Mouse (Mus musculus) limb, embryonic 14.5 days (tissue): Measurements from ENCODE around the gene Pip4k2a. TPM values are rescaled to one million over a fixed set of nuclear protein-coding genes. Genes with fewer than 3 reads are reported as not detected.

Experiments
- ATAC-seq: fragments of 200-750 bp; cut with Nextera tagmentation; 2 replicates; pipeline ENCODE4 v1.8.0; 2017; ENCODE audit warnings: low read depth, moderate number of reproducible peaks, moderate TSS enrichment; ENCODE audit not compliant: low FRiP score
- DNase-seq: peaks from one replicate; pipeline ENCODE4 v3.0.0-alpha.2; 2015; ENCODE audit warnings: low spot score
- H3K27ac ChIP-seq: fragments of 300-500 bp; sonication (generic); replicated peaks from 2 replicates; pipeline ENCODE4 v1.5.1; 2014; ENCODE audit warnings: low read depth, mild to moderate bottlenecking, low read length, moderate library complexity, mixed read lengths
- H3K27me3 ChIP-seq: fragments of 300-500 bp; sonication (generic); 2 replicates; pipeline ENCODE4 v1.6.1; 2014; ENCODE audit warnings: low read length, mixed read lengths; ENCODE audit not compliant: control insufficient read depth, insufficient read depth
- H3K36me3 ChIP-seq: fragments of 300-500 bp; sonication (generic); 2 replicates; pipeline ENCODE4 v1.6.1; 2014; ENCODE audit warnings: mild to moderate bottlenecking, low read length, moderate library complexity, mixed read lengths; ENCODE audit not compliant: control insufficient read depth, insufficient read depth
- H3K4me1 ChIP-seq: fragments of 300-500 bp; sonication (generic); 2 replicates; pipeline ENCODE4 v1.6.1; 2014; ENCODE audit warnings: antibody characterized with exemption, low read length, mixed read lengths; ENCODE audit not compliant: control insufficient read depth, insufficient read depth
- H3K4me2 ChIP-seq: fragments of 300-500 bp; sonication (generic); replicated peaks from 2 replicates; pipeline ENCODE4 v1.6.1; 2014; ENCODE audit warnings: low read depth, mild to moderate bottlenecking, low read length, moderate library complexity; ENCODE audit not compliant: severe bottlenecking
- H3K4me3 ChIP-seq: fragments of 300-500 bp; sonication (generic); replicated peaks from 2 replicates; pipeline ENCODE4 v1.5.1; 2014; ENCODE audit warnings: low read length
- H3K9ac ChIP-seq: fragments of 300-500 bp; sonication (generic); 2 replicates; pipeline ENCODE4 v1.6.1; 2014; ENCODE audit warnings: mild to moderate bottlenecking, low read depth, low read length, moderate library complexity; ENCODE audit not compliant: severe bottlenecking
- H3K9me3 ChIP-seq: fragments of 300-500 bp; sonication (generic); 2 replicates; pipeline ENCODE4 v1.6.1; 2016; ENCODE audit warnings: low read length; ENCODE audit not compliant: control insufficient read depth
- POLR2A ChIP-seq: fragments of 200-500 bp; IDR thresholded peaks from 2 replicates; pipeline ENCODE4 v1.8.0; 2012; ENCODE audit warnings: inconsistent platforms, mild to moderate bottlenecking, moderate library complexity, borderline replicate concordance; ENCODE audit not compliant: insufficient read depth, insufficient read length; ENCODE audit errors: extremely low read depth
- WGBS: fragments of 180-500 bp; shearing (Covaris S2); extraction: QIAGEN DNeasy Blood & Tissue Kit; methylation state at CpG from one replicate; pipeline ENCODE4 v1.1.7; 2014; 5-methylcytosine and 5-hydroxymethylcytosine counted together
- polyA plus RNA-seq, 2 experiments: library from polyadenylated mRNA; depleted of rRNA in 1 of 2; stranded (reverse) in 1 of 2; unstranded in 1 of 2; fragments of >200 nt; fragmentation: Nextera tagmentation in 1 of 2; extraction: Ambion mirVana in 1 of 2; gene quantifications; 2 replicates each; pipeline versions ENCODE4 v1.2.1 to v1.2.3; 2012 to 2014

Gene Pip4k2a
- polyA plus RNA-seq, 2 experiments: 12.1 to 13.2 TPM

GRCm38 (mm10) chr2:18947669-18948459 is 50.1 kb downstream of the Pip4k2a start:
- Histone ChIP-seq H3K27ac (no peak overlapping the region), H3K4me2 (no peak overlapping the region), H3K9ac (no peak overlapping the region), H3K27me3 (no peaks in the 10 kb centered on the region; the same call in 1 of the 2 replicates), H3K4me1 (peaks cover 18% of the 10 kb centered on the region), H3K36me3 (no peaks in the 10 kb centered on the region), H3K4me3 (no peak overlapping the region), H3K9me3 (no peaks in the 10 kb centered on the region)
- 23% methylated on average over 7 of the region's 7 CpGs for WGBS
- DNase-seq (peak; percentile 29), ATAC-seq (peak; percentile 28; the same call in 1 of the 2 replicates)
- no peak for TF ChIP-seq POLR2A

- Histone ChIP-seq H3K27me3 (no peaks in the 10 kb centered on the region; the same call in 1 of the 2 replicates), H3K4me3 (no peak overlapping the region), H3K9ac (no peak overlapping the region), H3K36me3 (no peaks in the 10 kb centered on the region), H3K4me1 (peaks cover 22% of the 10 kb centered on the region), H3K27ac (no peak overlapping the region), H3K4me2 (no peak overlapping the region), H3K9me3 (no peaks in the 10 kb centered on the region)
- 29% methylated on average over 1 of the region's 1 CpGs for WGBS
- DNase-seq (no peak), ATAC-seq (peak; percentile 69)
- no peak for TF ChIP-seq POLR2A
Observed at GRCm38 (mm10) chr2:18945438-18945837, 52.5 kb downstream of the Pip4k2a start.

- Histone ChIP-seq H3K4me3 (no peak overlapping the region), H3K27ac (no peak overlapping the region), H3K9ac (no peak overlapping the region), H3K27me3 (no peaks in the 10 kb centered on the region; the same call in 1 of the 2 replicates), H3K9me3 (no peaks in the 10 kb centered on the region), H3K4me1 (peaks cover 32% of the 10 kb centered on the region), H3K4me2 (no peak overlapping the region), H3K36me3 (no peaks in the 10 kb centered on the region)
- no peak for DNase-seq
- no peak for TF ChIP-seq POLR2A
- no peak for ATAC-seq
- WGBS: 82% methylated on average over 2 of the region's 2 CpGs
Observed at GRCm38 (mm10) chr2:18943930-18944329, 54.0 kb downstream of the Pip4k2a start.

DNA sequence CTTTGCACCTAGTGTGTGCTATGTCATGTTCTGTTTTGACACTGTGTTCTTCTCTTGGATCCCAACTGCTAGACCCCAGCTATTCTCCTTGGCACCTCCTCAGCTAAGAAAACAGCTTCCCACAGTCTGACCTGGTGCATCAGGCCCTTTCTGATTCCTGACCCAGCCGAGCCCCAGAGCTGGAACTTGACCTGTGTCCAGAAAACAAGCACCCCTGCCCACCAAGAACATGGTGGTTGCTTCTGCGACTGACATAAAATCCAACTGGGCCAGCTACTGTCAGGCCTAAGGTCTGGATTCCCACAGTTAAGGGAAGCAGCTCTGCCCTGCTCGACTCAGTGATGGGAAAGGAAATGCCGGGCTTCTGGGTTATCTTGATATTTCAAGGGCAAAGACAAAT is 54.6 kb downstream of the Pip4k2a start:
- no peak for TF ChIP-seq POLR2A
- Histone ChIP-seq H3K36me3 (no peaks in the 10 kb centered on the region), H3K4me3 (no peak overlapping the region), H3K9ac (no peak overlapping the region), H3K27ac (no peak overlapping the region), H3K4me2 (no peak overlapping the region), H3K4me1 (peaks cover 37% of the 10 kb centered on the region), H3K9me3 (no peaks in the 10 kb centered on the region), H3K27me3 (no peaks in the 10 kb centered on the region; the same call in 1 of the 2 replicates)
- no peak for ATAC-seq
- 84% methylated on average over 4 of the region's 4 CpGs for WGBS
- DNase-seq: no peak

- WGBS: 53% methylated on average over 12 of the region's 12 CpGs
Observed at GRCm38 (mm10) chr2:18940693-18941270, 57.1 kb downstream of the Pip4k2a start.

More at GRCm38 (mm10) chr2:18940693-18941270, 57.1 kb downstream of the Pip4k2a start:
- no peak for TF ChIP-seq POLR2A
- Histone ChIP-seq H3K4me3 (no peak overlapping the region), H3K27me3 (no peaks in the 10 kb centered on the region), H3K4me1 (peaks cover 32% of the 10 kb centered on the region), H3K9ac (no peak overlapping the region), H3K4me2 (no peak overlapping the region), H3K36me3 (no peaks in the 10 kb centered on the region), H3K27ac (no peak overlapping the region), H3K9me3 (no peaks in the 10 kb centered on the region)
- no peak for DNase-seq
- no peak for ATAC-seq
